Mouse (Mus musculus) heart, adult 2 months (tissue): Measurements from ENCODE around the gene P4ha1.

ENCODE experiments used
- CTCF ChIP-seq: fragments of 200-600 bp; IDR thresholded peaks from 2 replicates; pipeline ENCODE4 v1.8.1; 2022; ENCODE audit warnings: antibody characterized with exemption, mild to moderate bottlenecking, moderate library complexity
- EP300 ChIP-seq: fragments of 200-500 bp; IDR thresholded peaks from 2 replicates; pipeline ENCODE4 v1.6.1; 2011; ENCODE audit warnings: low read depth, low read length, control low read depth; ENCODE audit not compliant: insufficient read depth

DNA sequence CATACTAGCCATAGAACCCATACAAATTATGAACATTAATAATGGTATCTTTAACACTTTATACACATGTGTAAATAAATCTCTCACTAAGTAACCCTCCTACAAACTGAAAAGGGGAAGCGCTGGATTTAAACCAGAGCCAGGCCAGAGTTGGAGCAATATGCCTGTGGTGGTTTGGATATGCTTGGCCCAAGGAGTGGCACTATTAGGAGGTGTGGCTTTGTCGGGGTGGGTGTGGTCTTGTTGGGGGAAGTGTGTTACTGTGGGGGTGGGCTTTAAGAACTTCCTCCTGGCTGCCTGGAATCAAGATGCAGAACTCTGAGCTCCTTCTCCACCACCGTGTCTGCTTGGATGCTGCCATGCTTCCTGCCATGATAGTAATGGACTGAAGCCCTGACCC lies 39.9 kb upstream of the P4ha1 start:
- no peak for TF ChIP-seq EP300
- no peak for TF ChIP-seq CTCF
